8 mouse cellular contexts compared by ENCODE assay signal in genomic region chr11:49245176-49245575, GRCm38 (mm10). TPM values are rescaled to one million over a fixed set of nuclear protein-coding genes. Genes with fewer than 3 reads are reported as not detected.
DNase-seq lines count a peak whose midpoint lies in the region; ATAC-seq and TF ChIP-seq lines count a peak whose summit lies in the region.

No protein-coding gene starts in this region.

- H3K27me3 ChIP-seq in spleen, adult 2 months (ENCODE audit: control insufficient read depth, insufficient read depth, low read length) = no peaks in the 10 kb centered on the region
- no peaks in the 10 kb centered on the region for H3K27me3 ChIP-seq in hindbrain, embryonic 12.5 days
- H3K27me3 ChIP-seq in limb, embryonic 15.5 days = no peaks in the 10 kb centered on the region
- no peaks in the 10 kb centered on the region for H3K27me3 ChIP-seq in neural tube, embryonic 15.5 days (replicated peaks)

- no peaks in the 10 kb centered on the region for H3K36me3 ChIP-seq in spleen, adult 2 months (ENCODE audit: control insufficient read depth, insufficient read depth, low read length)
- no peaks in the 10 kb centered on the region for H3K36me3 ChIP-seq in hindbrain, embryonic 12.5 days
- no peaks in the 10 kb centered on the region for H3K36me3 ChIP-seq in limb, embryonic 15.5 days
- H3K36me3 ChIP-seq in neural tube, embryonic 15.5 days = no peaks in the 10 kb centered on the region

- H3K9me3 ChIP-seq in hindbrain, embryonic 12.5 days (replicated peaks) = no peaks in the 10 kb centered on the region
- no peaks in the 10 kb centered on the region for H3K9me3 ChIP-seq in limb, embryonic 15.5 days
- H3K9me3 ChIP-seq in neural tube, embryonic 15.5 days (replicated peaks) = no peaks in the 10 kb centered on the region

- H3K9ac ChIP-seq in hindbrain, embryonic 12.5 days = no peak overlapping the region
- no peak overlapping the region for H3K9ac ChIP-seq in limb, embryonic 15.5 days
- 0 out of 2 replicates have a peak overlapping the region, but pooled peaks have one; percentile 82 for H3K9ac ChIP-seq in neural tube, embryonic 15.5 days (replicated peaks)

- WGBS in spleen, adult 2 months = 28% methylated on average over 7 of the region's 7 CpGs
- WGBS in hindbrain, embryonic 12.5 days = 24% methylated on average over 7 of the region's 7 CpGs
- WGBS in limb, embryonic 15.5 days = 11% methylated on average over 7 of the region's 7 CpGs
- 27% methylated on average over 7 of the region's 7 CpGs for WGBS in neural tube, embryonic 15.5 days

- no peak for TF ChIP-seq CTCF in spleen, adult 2 months (IDR thresholded peaks at IDR 0.05; ENCODE audit: extremely low read depth, insufficient read depth, insufficient read length, insufficient replicate concordance)
- TF ChIP-seq CTCF in bone marrow macrophage, adult 2 months (IDR thresholded peaks at IDR 0.05; ENCODE audit: low read depth, low read length) = no peak

- peak overlapping the region; percentile 21; the same call in 1 of the 2 replicates for H3K4me3 ChIP-seq in spleen, adult 2 months (ENCODE audit: extremely low read depth, insufficient read depth, insufficient read length)
- peak overlapping the region; percentile 65 for H3K4me3 ChIP-seq in bone marrow macrophage, adult 2 months (ENCODE audit: insufficient read depth, low read length)
- H3K4me3 ChIP-seq in hindbrain, embryonic 12.5 days = peak overlapping the region; percentile 59; the same call in 1 of the 2 replicates
- peak overlapping the region; percentile 58 for H3K4me3 ChIP-seq in limb, embryonic 15.5 days
- H3K4me3 ChIP-seq in neural tube, embryonic 15.5 days (replicated peaks) = peak overlapping the region; percentile 76; the same call in 1 of the 2 replicates

- H3K27ac ChIP-seq in spleen, adult 2 months (ENCODE audit: insufficient read depth, low read length) = peak overlapping the region; percentile 94
- peak overlapping the region; percentile 96 for H3K27ac ChIP-seq in bone marrow macrophage, adult 2 months (ENCODE audit: insufficient read depth, low read depth, low read length)
- peak overlapping the region; percentile 95; the same call in 1 of the 2 replicates for H3K27ac ChIP-seq in hindbrain, embryonic 12.5 days
- H3K27ac ChIP-seq in limb, embryonic 15.5 days = peak overlapping the region; percentile 96
- H3K27ac ChIP-seq in neural tube, embryonic 15.5 days (replicated peaks) = peak overlapping the region; percentile 95; the same call in 1 of the 2 replicates

- no peak for DNase-seq in spleen, adult 2 months (ENCODE audit: low read depth in 1 of 2, low spot score in 2 of 2)
- DNase-seq in spleen, adult 12 weeks (ENCODE audit: low spot score) = no peak
- no peak for DNase-seq in frontal cortex, postnatal 25 days (ENCODE audit: low spot score in 2 of 2)

- ATAC-seq in hindbrain, embryonic 12.5 days (ENCODE audit: low FRiP score) = no peak
- no peak for ATAC-seq in limb, embryonic 15.5 days (ENCODE audit: insufficient number of reproducible peaks, low FRiP score, low TSS enrichment, low read depth)
- no peak for ATAC-seq in neural tube, embryonic 15.5 days (ENCODE audit: low FRiP score)
- no peak for ATAC-seq in granulocyte monocyte progenitor cell, adult 5-6 weeks (replicated peaks; ENCODE audit: poor library complexity, severe bottlenecking)

- peak overlapping the region; percentile 65 for H3K4me2 ChIP-seq in hindbrain, embryonic 12.5 days (replicated peaks)
- H3K4me2 ChIP-seq in limb, embryonic 15.5 days = peak overlapping the region; percentile 67
- peak overlapping the region; percentile 78 for H3K4me2 ChIP-seq in neural tube, embryonic 15.5 days

- no peak for TF ChIP-seq POLR2A in spleen, adult 2 months (IDR thresholded peaks at IDR 0.05; ENCODE audit: low read depth, low read length)
- no peak for TF ChIP-seq POLR2A in bone marrow macrophage, adult 2 months (IDR thresholded peaks at IDR 0.05; ENCODE audit: borderline replicate concordance, low read depth, low read length)

- H3K4me1 ChIP-seq in spleen, adult 2 months (ENCODE audit: control insufficient read depth, insufficient read depth, insufficient read length) = peaks cover 33% of the 10 kb centered on the region
- peaks cover 44% of the 10 kb centered on the region for H3K4me1 ChIP-seq in bone marrow macrophage, adult 2 months (ENCODE audit: control insufficient read depth, insufficient read depth, low read length)
- H3K4me1 ChIP-seq in hindbrain, embryonic 12.5 days = peaks cover 31% of the 10 kb centered on the region
- peaks cover 47% of the 10 kb centered on the region for H3K4me1 ChIP-seq in limb, embryonic 15.5 days
- peaks cover 47% of the 10 kb centered on the region for H3K4me1 ChIP-seq in neural tube, embryonic 15.5 days

RNA-seq across cellular contexts. Expression of gene Mgat1, which starts 1.2 kb away (rescaled TPM):
- polyA plus RNA-seq in spleen, adult 2 months (2012; rRNA removed) = 222 and 255 TPM in 2 replicates
- polyA plus RNA-seq in bone marrow macrophage, adult 2 months (2012; ENCODE audit: insufficient read depth, insufficient read length, missing spikeins) = 76.3 and 89.8 TPM in 2 replicates
- polyA plus RNA-seq in hindbrain, embryonic 12.5 days (2016; fragmentation: Nextera tagmentation; extraction: Ambion mirVana) = 42.5 and 43.2 TPM in 2 replicates
- 74.6 and 81.3 TPM in 2 replicates for polyA plus RNA-seq in limb, embryonic 15.5 days (2015; fragmentation: Nextera tagmentation; extraction: Ambion mirVana)
- 34.0 and 46.2 TPM in 2 replicates for polyA plus RNA-seq in neural tube, embryonic 15.5 days (2015; fragmentation: Nextera tagmentation; extraction: Ambion mirVana)
- total RNA-seq in granulocyte monocyte progenitor cell, adult 5-6 weeks (2014; fragmentation: Nextera tagmentation) = 44.1 and 74.5 TPM in 2 replicates
- 51.6 and 59.4 TPM in 2 replicates for total RNA-seq in granulocyte monocyte progenitor cell, adult 5-6 weeks (2017)

RNA-seq across cellular contexts. Expression of gene Olfr1393, which starts 32.9 kb away (rescaled TPM):
- 0.06 TPM in 2 replicates for polyA plus RNA-seq in spleen, adult 2 months (2012; rRNA removed)
- not detected in 2 replicates for polyA plus RNA-seq in bone marrow macrophage, adult 2 months (2012; ENCODE audit: insufficient read depth, insufficient read length, missing spikeins)
- polyA plus RNA-seq in hindbrain, embryonic 12.5 days (2016; fragmentation: Nextera tagmentation; extraction: Ambion mirVana) = not detected in 2 replicates
- polyA plus RNA-seq in limb, embryonic 15.5 days (2015; fragmentation: Nextera tagmentation; extraction: Ambion mirVana) = not detected in 2 replicates
- polyA plus RNA-seq in neural tube, embryonic 15.5 days (2015; fragmentation: Nextera tagmentation; extraction: Ambion mirVana) = not detected in 2 replicates
- not detected in 2 replicates for total RNA-seq in granulocyte monocyte progenitor cell, adult 5-6 weeks (2014; fragmentation: Nextera tagmentation)
- total RNA-seq in granulocyte monocyte progenitor cell, adult 5-6 weeks (2017) = not detected in 2 replicates

RNA-seq across cellular contexts. Expression of gene Olfr1392, which starts 39.9 kb away (rescaled TPM):
- polyA plus RNA-seq in spleen, adult 2 months (2012; rRNA removed) = not detected in 2 replicates
- polyA plus RNA-seq in bone marrow macrophage, adult 2 months (2012; ENCODE audit: insufficient read depth, insufficient read length, missing spikeins) = not detected in 2 replicates
- polyA plus RNA-seq in hindbrain, embryonic 12.5 days (2016; fragmentation: Nextera tagmentation; extraction: Ambion mirVana) = not detected in 2 replicates
- 0.10 and 0.11 TPM in 2 replicates for polyA plus RNA-seq in limb, embryonic 15.5 days (2015; fragmentation: Nextera tagmentation; extraction: Ambion mirVana)
- not detected in 2 replicates for polyA plus RNA-seq in neural tube, embryonic 15.5 days (2015; fragmentation: Nextera tagmentation; extraction: Ambion mirVana)
- not detected in 2 replicates for total RNA-seq in granulocyte monocyte progenitor cell, adult 5-6 weeks (2014; fragmentation: Nextera tagmentation)
- not detected in 2 replicates for total RNA-seq in granulocyte monocyte progenitor cell, adult 5-6 weeks (2017)

RNA-seq across cellular contexts. Expression of gene Zfp62, which starts 42.1 kb away (rescaled TPM):
- 1.4 and 2.4 TPM in 2 replicates for polyA plus RNA-seq in spleen, adult 2 months (2012; rRNA removed)
- 28.4 and 30.8 TPM in 2 replicates for polyA plus RNA-seq in bone marrow macrophage, adult 2 months (2012; ENCODE audit: insufficient read depth, insufficient read length, missing spikeins)
- 55.3 and 62.5 TPM in 2 replicates for polyA plus RNA-seq in hindbrain, embryonic 12.5 days (2016; fragmentation: Nextera tagmentation; extraction: Ambion mirVana)
- 33.8 and 36.9 TPM in 2 replicates for polyA plus RNA-seq in limb, embryonic 15.5 days (2015; fragmentation: Nextera tagmentation; extraction: Ambion mirVana)
- polyA plus RNA-seq in neural tube, embryonic 15.5 days (2015; fragmentation: Nextera tagmentation; extraction: Ambion mirVana) = 33.6 and 38.2 TPM in 2 replicates
- 46.4 and 46.5 TPM in 2 replicates for total RNA-seq in granulocyte monocyte progenitor cell, adult 5-6 weeks (2014; fragmentation: Nextera tagmentation)
- 62.2 and 88.5 TPM in 2 replicates for total RNA-seq in granulocyte monocyte progenitor cell, adult 5-6 weeks (2017)

RNA-seq across cellular contexts. Expression of gene Btnl9, which starts 58.2 kb away (rescaled TPM):
- 3.9 and 6.9 TPM in 2 replicates for polyA plus RNA-seq in spleen, adult 2 months (2012; rRNA removed)
- polyA plus RNA-seq in bone marrow macrophage, adult 2 months (2012; ENCODE audit: insufficient read depth, insufficient read length, missing spikeins) = 0.15 TPM in 1 of 2 replicates, not detected in the other
- 0.16 and 0.22 TPM in 2 replicates for polyA plus RNA-seq in hindbrain, embryonic 12.5 days (2016; fragmentation: Nextera tagmentation; extraction: Ambion mirVana)
- polyA plus RNA-seq in limb, embryonic 15.5 days (2015; fragmentation: Nextera tagmentation; extraction: Ambion mirVana) = 1.8 and 2.0 TPM in 2 replicates
- 0.17 and 0.59 TPM in 2 replicates for polyA plus RNA-seq in neural tube, embryonic 15.5 days (2015; fragmentation: Nextera tagmentation; extraction: Ambion mirVana)
- 3.8 and 4.1 TPM in 2 replicates for total RNA-seq in granulocyte monocyte progenitor cell, adult 5-6 weeks (2014; fragmentation: Nextera tagmentation)
- total RNA-seq in granulocyte monocyte progenitor cell, adult 5-6 weeks (2017) = 5.3 and 7.6 TPM in 2 replicates

Comparison
In these comparisons a context has a peak if more than half of its experiments do, and no peak if none do; other contexts are left out.
1. H3K4me3 ChIP-seq: peak in every context shown above with its lines; median percentile 76 in neural tube, embryonic 15.5 days; 65 in bone marrow macrophage, adult 2 months; 59 in hindbrain, embryonic 12.5 days; 58 in limb, embryonic 15.5 days; 21 in spleen, adult 2 months.